Mouse (Mus musculus) olfactory bulb, adult 2 months (tissue): Measurements from ENCODE around the gene Olfr1106.

Experiments used
- CTCF ChIP-seq: fragments of 200-500 bp; IDR thresholded peaks from 2 replicates; pipeline ENCODE4 v1.5.1; 2012; ENCODE audit warnings: low read depth, mild to moderate bottlenecking, low read length, moderate library complexity; ENCODE audit not compliant: insufficient read depth
- POLR2A ChIP-seq: fragments of 200-500 bp; IDR thresholded peaks from 2 replicates; pipeline ENCODE4 v1.6.1; 2012; ENCODE audit warnings: mild to moderate bottlenecking, low read depth, low read length, moderate library complexity; ENCODE audit not compliant: insufficient read depth

DNA sequence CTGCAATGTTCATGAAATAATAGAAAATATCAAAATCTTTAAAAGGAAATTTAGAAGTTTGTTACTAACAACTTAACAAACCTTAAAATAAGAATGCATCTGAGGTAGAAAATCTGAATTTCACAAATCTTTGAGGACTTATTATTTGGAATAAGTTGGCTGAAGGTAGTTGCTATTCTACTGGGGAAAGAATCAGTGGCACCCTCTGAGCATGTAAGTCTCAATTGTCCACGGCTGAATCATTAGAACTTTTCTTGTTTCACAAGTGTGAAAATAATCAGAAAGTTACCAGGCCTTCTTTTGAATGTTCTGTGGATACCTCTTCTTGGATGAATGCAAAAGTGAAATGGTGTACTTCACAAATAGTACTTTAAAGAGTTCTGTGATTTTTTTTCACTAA lies 23.6 kb upstream of the Olfr1106 start, which contains the start of gene Olfr1107:
- TF ChIP-seq CTCF, result no peak
- TF ChIP-seq POLR2A, result no peak
